Mouse (Mus musculus) C2C12 (cell line): ENCODE measurements around the gene Pard3b.

Experiments used
- CEBPB ChIP-seq: IDR thresholded peaks from one replicate; pipeline ENCODE4 v1.6.1; 2011; ENCODE audit warnings: low read depth, mild to moderate bottlenecking, control low read depth, moderate library complexity
- CTCF ChIP-seq: IDR thresholded peaks from one replicate; pipeline ENCODE4 v1.5.1; 2011; ENCODE audit not compliant: control insufficient read depth, insufficient read depth, insufficient read length
- FOSL1 ChIP-seq: IDR thresholded peaks from one replicate; pipeline ENCODE4 v1.8.0; 2011; ENCODE audit warnings: mild to moderate bottlenecking, low read length; ENCODE audit not compliant: poor library complexity, insufficient read depth, severe bottlenecking
- MAX ChIP-seq: IDR thresholded peaks from one replicate; pipeline ENCODE4 v1.6.1; 2011; ENCODE audit warnings: mild to moderate bottlenecking, control low read depth
- MYOD1 ChIP-seq: IDR thresholded peaks from one replicate; pipeline ENCODE4 v1.6.1; 2011; ENCODE audit warnings: low read depth; ENCODE audit not compliant: control insufficient read depth, insufficient read length
- MYOG ChIP-seq: IDR thresholded peaks from one replicate; pipeline ENCODE4 v1.6.1; 2011; ENCODE audit not compliant: control insufficient read depth, insufficient read length; ENCODE audit errors: extremely low read depth
- USF1 ChIP-seq: IDR thresholded peaks from one replicate; pipeline ENCODE4 v1.6.1; 2011; ENCODE audit warnings: low read depth, mild to moderate bottlenecking, control low read depth, moderate library complexity

DNA sequence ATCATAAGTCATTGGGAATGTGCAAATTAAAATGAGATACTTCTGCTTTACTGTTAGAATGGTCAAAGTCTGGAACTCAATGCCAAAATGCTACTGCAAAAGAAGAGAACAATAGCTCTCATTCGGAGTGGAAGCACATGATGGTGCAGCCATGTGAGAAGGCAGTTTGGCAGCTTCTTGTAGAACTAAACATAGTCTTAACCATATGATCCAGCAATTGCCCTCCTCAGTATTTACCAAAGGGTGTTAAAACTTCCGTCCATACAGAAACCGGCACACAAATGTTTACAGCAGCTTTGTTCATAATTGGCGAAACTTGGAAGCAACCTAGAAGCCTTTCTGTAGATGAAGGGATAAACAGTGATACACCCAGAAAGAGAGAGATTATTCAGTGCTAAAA is 943.9 kb downstream of the Pard3b start:
- no peak for TF ChIP-seq CTCF
- no peak for TF ChIP-seq USF1
- no peak for TF ChIP-seq MYOG
- TF ChIP-seq MYOD1: no peak
- TF ChIP-seq CEBPB: no peak
- no peak for TF ChIP-seq FOSL1
- no peak for TF ChIP-seq MAX
